Mouse (Mus musculus): ENCODE results near the gene Nrn1l. TPM values are rescaled to one million over a fixed set of nuclear protein-coding genes. Genes with fewer than 3 reads are reported as not detected.

The Nrn1l gene
- polyA plus RNA-seq, 1 experiment from 2014 or later = 0.47 TPM

DNA sequence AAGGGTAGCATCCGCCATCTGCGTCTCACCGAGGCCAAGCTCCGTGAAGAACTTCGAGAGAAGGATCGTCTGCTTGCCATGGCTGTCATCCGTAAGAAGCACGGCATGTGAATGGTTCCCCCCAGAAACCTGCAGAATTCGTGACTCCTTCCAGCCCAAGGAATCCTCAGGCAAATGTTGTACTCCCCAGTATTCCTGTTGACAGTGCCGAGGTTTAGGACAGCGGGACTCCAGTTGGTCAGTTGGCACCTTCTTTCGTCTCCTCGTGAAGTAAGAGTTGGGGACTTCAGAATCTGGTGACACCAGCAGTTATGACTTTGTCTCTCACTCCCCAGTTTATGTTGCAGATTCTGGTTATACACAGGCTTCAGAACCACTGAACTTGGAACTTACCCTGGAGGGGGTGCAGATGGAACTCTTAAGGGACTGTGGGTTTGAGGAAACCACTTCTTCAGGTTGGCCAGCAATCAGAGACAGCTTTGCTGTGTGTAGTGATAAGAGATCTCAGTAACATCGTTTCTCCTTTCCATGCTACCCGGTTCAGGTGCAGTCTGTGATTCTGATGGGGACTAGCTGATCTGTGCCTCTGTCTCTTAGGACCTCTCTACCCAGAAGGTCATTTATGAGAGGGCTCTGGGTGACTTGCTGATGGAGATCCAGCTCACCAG lies 37.1 kb upstream of the Nrn1l start:
- in situ Hi-C loops (cut with MboI; ENCODE audit: low pct_unique_long_range_greater_than_20kb) = no loop called here
- ChIA-PET CTCF (interaction anchor here (0.9 to 1.9 kb wide), 4 partner anchors 38 to 75 kb away, joined by 3 to 5 read pairs (median 4); partner anchors contain the start of gene Pskh1), POLR2A (interaction anchor here (0.6 to 2.0 kb wide), 3 partner anchors 17 to 102 kb away, joined by 3 to 5 read pairs (median 4); no protein-coding TSS in a partner anchor)
- DNase-seq (ENCODE audit: low read depth, low spot score) (no peak), ATAC-seq (no peak)
- H3K27me3 ChIP-seq = no peaks in the 10 kb centered on the region
- TF ChIP-seq CTCF (IDR thresholded peaks at IDR 0.05) = no peak

DNA sequence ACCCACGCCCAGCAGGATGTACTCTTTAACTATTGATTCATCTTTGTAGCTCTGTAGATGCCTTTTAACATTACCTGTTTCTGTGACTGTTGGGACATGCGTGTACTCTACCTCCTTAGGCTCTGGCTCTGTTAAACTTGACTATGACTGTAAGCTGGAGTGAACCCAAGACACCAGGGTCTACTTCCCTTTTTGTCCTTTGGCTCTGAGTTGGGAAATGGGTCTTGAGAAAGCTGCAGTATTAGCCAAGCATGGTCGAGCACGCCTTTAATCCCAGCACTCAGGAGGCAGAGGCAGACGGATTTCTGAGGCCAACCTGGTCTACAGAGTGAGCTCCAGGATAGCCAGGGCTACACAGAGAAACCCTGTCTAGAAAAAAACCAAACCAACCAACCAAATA lies 34.9 kb upstream of the Nrn1l start:
- in situ Hi-C loops (cut with MboI; ENCODE audit: low pct_unique_long_range_greater_than_20kb) = no loop called here
- no peak for TF ChIP-seq CTCF (IDR thresholded peaks at IDR 0.05)
- ChIA-PET POLR2A (interaction anchor here (1.5 kb wide), 1 partner anchor 24 kb away, joined by 3 read pairs; no protein-coding TSS in a partner anchor), CTCF (interaction anchor here (1.2 kb wide), 1 partner anchor 72 kb away, joined by 7 read pairs; no protein-coding TSS in a partner anchor)
- DNase-seq (ENCODE audit: low read depth, low spot score) (no peak), ATAC-seq (no peak)
- no peaks in the 10 kb centered on the region for H3K27me3 ChIP-seq

DNA sequence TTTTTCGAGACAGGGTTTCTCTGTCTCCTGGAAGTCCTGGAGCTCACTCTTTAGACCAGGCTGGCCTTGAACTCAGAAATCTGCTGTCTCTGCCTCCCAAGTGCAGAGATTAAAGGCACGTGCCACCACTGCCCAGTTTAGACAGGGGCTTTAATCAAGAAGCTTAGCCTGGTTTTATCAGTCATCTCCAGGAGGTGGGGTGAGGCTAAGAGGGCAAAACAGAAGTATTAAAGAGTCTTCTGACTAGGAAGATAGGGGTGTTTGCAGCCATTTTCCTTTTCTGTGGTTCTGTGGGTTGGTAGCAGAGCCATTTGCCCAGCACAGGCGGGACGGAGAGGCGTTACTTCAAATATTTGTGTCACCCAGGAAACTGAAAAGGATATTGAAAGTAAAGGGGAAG lies 34.1 kb upstream of the Nrn1l start:
- ATAC-seq = no peak
- DNase-seq (ENCODE audit: low read depth, low spot score) = no peak
- ChIA-PET CTCF (interaction anchor here (1.2 kb wide), 1 partner anchor 71 kb away, joined by 7 read pairs; no protein-coding TSS in a partner anchor), POLR2A (interaction anchor here (0.7 to 1.5 kb wide), 4 partner anchors 25 to 528 kb away, joined by 3 to 6 read pairs (median 4); no protein-coding TSS in a partner anchor)
- no peak for TF ChIP-seq CTCF (IDR thresholded peaks at IDR 0.05)
- H3K27me3 ChIP-seq = no peaks in the 10 kb centered on the region
- in situ Hi-C loops (cut with MboI; ENCODE audit: low pct_unique_long_range_greater_than_20kb) = no loop called here

DNA sequence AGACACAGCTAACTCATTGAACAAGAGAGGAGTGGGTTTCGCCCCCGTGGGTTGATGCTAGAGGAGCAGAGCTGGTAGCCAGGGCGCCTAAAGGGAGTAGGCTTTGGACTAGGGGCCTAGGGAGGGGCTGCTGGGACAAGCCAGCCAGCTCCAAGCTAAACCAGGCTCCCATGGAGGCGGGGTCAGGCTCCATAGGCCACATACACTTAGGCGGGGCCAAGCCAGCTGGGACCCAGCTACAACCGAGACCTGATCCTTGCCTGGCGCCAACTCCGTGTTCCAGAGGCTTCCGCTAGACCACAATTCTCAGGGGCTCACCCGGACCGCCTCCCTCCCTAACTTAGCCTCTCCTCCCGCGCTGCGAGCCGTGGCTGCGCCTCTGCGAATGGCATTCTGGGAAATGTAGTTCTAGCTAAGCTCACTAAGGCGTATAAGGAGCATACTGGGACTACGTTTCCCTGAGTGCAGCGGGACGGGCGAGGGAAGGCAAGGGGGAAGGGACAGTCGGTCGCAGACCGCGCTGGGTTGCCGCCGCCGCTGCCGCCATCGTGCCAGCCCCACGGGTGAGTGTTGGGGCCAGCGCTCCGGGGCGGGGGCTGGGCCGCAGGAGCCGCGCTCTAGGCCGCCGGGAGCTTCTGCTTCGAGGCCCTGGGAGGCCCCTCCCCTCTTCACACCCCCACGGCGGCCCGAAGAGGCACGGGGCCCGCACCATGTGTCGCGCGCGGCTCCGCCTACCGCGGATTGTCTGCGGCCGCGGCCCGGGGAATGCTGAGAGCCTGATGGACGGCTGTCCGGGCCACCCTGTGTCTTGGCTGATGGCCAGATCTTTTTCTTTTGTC lies 33.0 kb upstream of the Nrn1l start, which contains the start of gene Nutf2:
TSS of gene Nutf2 (plus strand) at position 438 of the 839 bp plus-strand sequence.
- in situ Hi-C loops (cut with MboI; ENCODE audit: low pct_unique_long_range_greater_than_20kb) = no loop called here
- no peaks in the 10 kb centered on the region for H3K27me3 ChIP-seq
- ChIA-PET POLR2A (interaction anchor here (1.5 to 2.1 kb wide), 3 partner anchors 14 to 45 kb away, joined by 3 to 5 read pairs (median 4); no protein-coding TSS in a partner anchor), CTCF (interaction anchor here (1.2 to 2.0 kb wide), 2 partner anchors 14 to 162 kb away, joined by 4 to 7 read pairs; no protein-coding TSS in a partner anchor)
- DNase-seq (ENCODE audit: low read depth, low spot score) (peak; percentile 91), ATAC-seq (peak; percentile 91)
- no peak for TF ChIP-seq CTCF (IDR thresholded peaks at IDR 0.05)

DNA sequence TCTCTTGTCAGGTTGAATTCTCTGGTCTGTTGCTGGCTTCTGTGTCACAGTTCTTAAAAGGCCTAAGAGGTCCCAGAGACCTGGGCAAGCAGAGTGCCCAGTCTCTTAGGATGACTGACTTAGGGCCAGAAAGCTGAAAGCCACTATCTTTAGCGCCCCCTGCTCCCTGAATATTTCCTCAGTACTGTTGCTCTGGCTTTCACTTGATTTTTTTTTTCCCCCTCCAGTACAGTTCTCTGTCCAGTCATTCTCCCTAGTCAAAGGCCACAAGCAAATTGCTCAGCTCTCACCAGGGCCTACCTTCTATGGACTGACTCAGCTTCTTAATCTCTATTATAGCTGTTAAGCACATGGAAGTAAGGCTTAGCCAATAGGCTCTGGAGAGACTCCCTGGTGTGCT lies 31.4 kb upstream of the Nrn1l start:
- DNase-seq (ENCODE audit: low read depth, low spot score) (no peak), ATAC-seq (no peak)
- CTCF ChIA-PET = interaction anchor here (1.0 to 2.0 kb wide), 5 partner anchors 12 to 68 kb away, joined by 3 to 7 read pairs (median 3); no protein-coding TSS in a partner anchor
- POLR2A ChIA-PET = interaction anchor here (1.0 to 2.1 kb wide), 4 partner anchors 13 to 43 kb away, joined by 3 to 5 read pairs (median 4); no protein-coding TSS in a partner anchor
- no peak for TF ChIP-seq CTCF (IDR thresholded peaks at IDR 0.05)
- no peaks in the 10 kb centered on the region for H3K27me3 ChIP-seq
- in situ Hi-C loops (cut with MboI; ENCODE audit: low pct_unique_long_range_greater_than_20kb) = no loop called here

DNA sequence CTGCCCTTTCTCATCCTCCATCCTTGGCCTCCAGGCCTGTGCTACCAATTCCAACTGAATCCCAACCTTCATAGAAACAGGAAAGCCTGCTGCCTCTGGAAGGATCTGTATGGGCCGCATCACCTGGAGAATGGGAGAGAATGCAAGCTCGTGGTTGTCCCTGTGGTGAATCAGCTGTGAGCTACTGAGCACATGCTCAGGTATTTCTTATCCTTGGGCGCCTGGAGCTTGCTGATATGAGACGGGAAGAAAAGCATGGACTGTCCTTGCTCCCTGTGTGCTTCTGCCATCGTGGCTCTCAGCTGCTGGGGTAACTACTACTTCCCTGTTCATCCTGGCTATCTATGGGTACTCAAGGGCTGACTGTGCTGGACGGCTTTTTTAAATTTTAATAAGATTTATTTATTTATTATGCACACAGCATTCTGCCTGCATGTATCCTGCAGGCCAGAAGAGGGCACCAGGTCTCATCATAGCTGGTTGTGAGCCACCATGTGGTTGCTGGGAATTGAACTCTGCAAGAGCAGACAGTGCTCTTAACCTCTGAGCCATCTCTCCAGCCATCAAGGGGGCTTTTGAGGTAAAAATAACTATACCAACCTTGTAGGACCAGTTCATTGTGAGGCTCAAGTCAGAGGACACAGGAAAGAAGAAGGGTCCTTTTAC lies 26.9 kb upstream of the Nrn1l start:
- no peaks in the 10 kb centered on the region for H3K27me3 ChIP-seq
- in situ Hi-C loops (cut with MboI; ENCODE audit: low pct_unique_long_range_greater_than_20kb) = no loop called here
- ChIA-PET CTCF (interaction anchor here (1.0 to 3.0 kb wide), 3 partner anchors 11 to 250 kb away, joined by 3 to 12 read pairs (median 3); partner anchors contain the start of gene Thap11), POLR2A (no interaction called here)
- no peak for ATAC-seq
- TF ChIP-seq CTCF (IDR thresholded peaks at IDR 0.05) = peak; percentile 71
- no peak for DNase-seq (ENCODE audit: low read depth, low spot score)

DNA sequence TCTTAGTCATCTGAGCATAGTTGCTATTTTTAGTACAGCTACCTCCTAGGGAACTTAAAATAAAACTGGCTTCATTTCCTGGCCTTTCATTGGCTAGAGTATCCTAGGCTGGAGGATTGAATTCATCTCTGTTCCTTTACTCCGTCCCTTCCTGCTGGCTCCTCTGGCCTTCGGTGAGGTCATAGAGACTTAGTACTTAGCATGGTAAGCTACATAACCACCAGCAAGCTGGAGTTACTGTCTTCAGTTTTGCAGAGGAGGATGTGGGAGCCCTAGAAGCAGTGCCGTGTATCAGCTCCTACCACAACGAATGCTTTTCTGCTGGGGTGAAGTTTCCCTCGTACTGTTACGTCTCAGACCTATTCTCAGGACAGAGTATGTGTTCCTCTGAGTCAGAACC lies 19.1 kb upstream of the Nrn1l start:
- in situ Hi-C loops (cut with MboI; ENCODE audit: low pct_unique_long_range_greater_than_20kb) = no loop called here
- TF ChIP-seq CTCF (IDR thresholded peaks at IDR 0.05) = no peak
- peak; percentile 77 for ATAC-seq
- no peak for DNase-seq (ENCODE audit: low read depth, low spot score)
- POLR2A ChIA-PET = interaction anchor here (1.2 kb wide), 1 partner anchor 13 kb away, joined by 4 read pairs; no protein-coding TSS in a partner anchor
- H3K27me3 ChIP-seq = no peaks in the 10 kb centered on the region
- CTCF ChIA-PET = interaction anchor here (1.4 to 2.0 kb wide), 2 partner anchors 13 to 56 kb away, joined by 3 to 7 read pairs; no protein-coding TSS in a partner anchor

DNA sequence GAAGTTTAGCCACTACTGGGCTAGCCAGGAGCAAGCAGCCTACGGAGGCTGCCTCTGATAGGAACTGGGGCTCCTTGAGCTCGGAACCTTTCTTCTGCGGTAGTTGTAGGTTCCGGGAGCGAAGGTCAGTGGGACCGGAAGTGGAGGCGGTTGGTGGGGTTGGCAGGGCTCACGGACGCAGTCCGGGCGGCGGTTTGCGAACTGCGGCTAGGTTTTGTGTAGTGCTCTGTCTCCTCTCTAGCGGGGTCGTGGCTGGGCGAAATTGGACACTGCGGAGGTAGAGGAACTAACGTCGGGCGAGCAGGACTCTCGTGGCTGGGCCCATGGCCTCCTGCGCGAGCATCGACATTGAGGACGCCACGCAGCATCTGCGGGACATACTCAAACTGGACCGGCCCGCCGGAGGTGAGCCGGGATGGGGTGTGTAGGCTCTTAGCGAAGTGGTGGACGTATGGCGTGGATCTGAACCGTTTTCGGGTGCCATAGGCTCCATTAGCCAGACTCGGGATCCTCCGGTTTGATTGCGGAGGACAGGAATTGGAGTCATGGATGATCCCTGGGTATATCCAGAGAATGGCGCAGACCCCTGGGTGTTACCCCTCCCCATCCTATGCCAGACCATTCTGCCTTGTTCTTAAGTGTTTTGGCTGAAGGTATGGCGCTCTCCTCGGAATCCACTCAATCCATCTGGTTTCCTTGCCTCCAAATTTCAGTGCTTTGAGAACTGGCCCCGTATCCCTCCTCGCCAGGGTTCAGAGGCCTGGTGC lies 12.4 kb upstream of the Nrn1l start, which contains the start of gene Edc4:
TSS of gene Edc4 (plus strand) at position 128 of the 767 bp plus-strand sequence.
- ChIA-PET POLR2A (interaction anchor here (0.5 to 1.8 kb wide), 3 partner anchors 10 to 90 kb away, joined by 3 to 5 read pairs (median 4); no protein-coding TSS in a partner anchor), CTCF (interaction anchor here (0.9 kb wide), 1 partner anchor 11 kb away, joined by 3 read pairs; no protein-coding TSS in a partner anchor)
- H3K27me3 ChIP-seq = no peaks in the 10 kb centered on the region
- in situ Hi-C loops (cut with MboI; ENCODE audit: low pct_unique_long_range_greater_than_20kb) = no loop called here
- peak; percentile 35 for ATAC-seq
- no peak for DNase-seq (ENCODE audit: low read depth, low spot score)
- TF ChIP-seq CTCF (IDR thresholded peaks at IDR 0.05) = no peak

All from Patski (cell line).